Mouse (Mus musculus) stomach, embryonic 16.5 days (tissue): Measurements from ENCODE around the gene Cbfa2t3. TPM values are rescaled to one million over a fixed set of nuclear protein-coding genes. Genes with fewer than 3 reads are reported as not detected.

ENCODE experiments used
- ATAC-seq: fragments of 200-750 bp; cut with Nextera tagmentation; 2 replicates; pipeline ENCODE4 v1.8.0; 2017; ENCODE audit warnings: moderate number of reproducible peaks, moderate TSS enrichment; ENCODE audit not compliant: insufficient read depth, low FRiP score
- H3K27ac ChIP-seq: fragments of 300-500 bp; sonication (generic); 2 replicates; pipeline ENCODE4 v1.5.1; 2014; ENCODE audit warnings: low read length
- H3K27me3 ChIP-seq: fragments of 300-500 bp; sonication (generic); 2 replicates; pipeline ENCODE4 v1.6.1; 2014; ENCODE audit warnings: low read length, control low read depth, mixed read lengths; ENCODE audit not compliant: control insufficient read depth, insufficient read depth
- H3K36me3 ChIP-seq: fragments of 300-500 bp; sonication (generic); 2 replicates; pipeline ENCODE4 v1.6.1; 2014; ENCODE audit warnings: low read length; ENCODE audit not compliant: control insufficient read depth, insufficient read depth
- H3K4me1 ChIP-seq: fragments of 300-500 bp; sonication (generic); 2 replicates; pipeline ENCODE4 v1.6.1; 2014; ENCODE audit warnings: low read length, control low read depth, mixed read lengths; ENCODE audit not compliant: control insufficient read depth, insufficient read depth
- H3K4me2 ChIP-seq: fragments of 300-500 bp; sonication (generic); 2 replicates; pipeline ENCODE4 v1.6.1; 2014; ENCODE audit warnings: low read depth, low read length, mixed read lengths
- H3K4me3 ChIP-seq: fragments of 300-500 bp; sonication (generic); replicated peaks from 2 replicates; pipeline ENCODE4 v1.5.1; 2014; ENCODE audit warnings: mild to moderate bottlenecking, low read length
- H3K9ac ChIP-seq: fragments of 300-500 bp; sonication (generic); 2 replicates; pipeline ENCODE4 v1.6.1; 2014; ENCODE audit warnings: low read length
- H3K9me3 ChIP-seq: fragments of 300-500 bp; sonication (generic); replicated peaks from 2 replicates; pipeline ENCODE4 v1.6.1; 2016; ENCODE audit warnings: low read length, control low read depth; ENCODE audit not compliant: control insufficient read depth
- WGBS: fragments of 180-500 bp; shearing (Covaris S2); extraction: QIAGEN DNeasy Blood & Tissue Kit; methylation state at CpG from one replicate; pipeline ENCODE4 v1.1.7; 2014; 5-methylcytosine and 5-hydroxymethylcytosine counted together
- polyA plus RNA-seq: library from polyadenylated mRNA; unstranded; fragments of >200 nt; fragmentation: Nextera tagmentation; extraction: Ambion mirVana; gene quantifications from 2 replicates; pipeline ENCODE4 v1.2.1, GENCODE M21; 2015

Gene Cbfa2t3
- polyA plus RNA-seq, 1 experiment from 2014 or later: 4.1 TPM

DNA sequence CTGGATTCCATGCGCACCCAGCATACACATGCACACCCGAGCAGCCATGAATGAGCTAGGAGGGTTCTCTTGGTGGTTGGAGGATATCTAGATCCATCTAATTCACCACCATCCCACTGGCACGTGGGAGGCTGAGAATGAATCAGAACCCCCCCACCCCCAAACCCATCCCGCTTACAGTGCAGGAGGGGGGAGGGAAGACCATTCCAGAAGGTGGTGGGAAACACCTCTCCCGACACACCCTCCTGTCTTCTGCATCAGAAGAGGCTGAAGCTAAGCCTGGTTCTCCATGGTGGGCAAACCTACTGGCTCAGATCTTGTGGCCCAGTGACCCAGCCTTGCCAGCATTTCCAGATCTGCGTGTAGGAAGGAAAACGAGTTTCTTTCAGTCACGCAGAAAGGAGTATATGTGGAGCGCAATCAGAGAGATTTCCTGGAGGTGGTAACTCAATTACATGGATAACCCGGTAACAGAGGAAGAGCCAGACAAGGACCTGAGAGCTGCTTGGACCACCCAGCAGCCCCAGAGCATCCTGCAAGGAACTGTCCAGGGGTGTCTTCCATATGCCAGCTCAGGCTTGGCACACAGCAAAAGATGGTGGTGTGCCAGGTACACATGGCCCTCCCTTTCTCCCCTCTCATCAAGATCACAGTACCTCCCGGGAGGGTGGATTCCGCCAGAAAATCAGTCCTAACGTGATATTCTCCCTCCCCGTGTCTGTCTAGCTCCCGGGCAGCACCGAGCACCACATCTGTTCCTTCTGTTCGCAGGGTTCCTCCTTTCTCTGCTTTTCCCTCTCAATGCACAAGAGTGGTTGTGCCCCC, 23.1 kb downstream of the Cbfa2t3 start:
- peaks cover 28% of the 10 kb centered on the region for H3K27me3 ChIP-seq
- H3K9ac ChIP-seq: no peak overlapping the region
- 0 out of 2 replicates have a peak, but pooled peaks cover 8% of the 10 kb centered on the region for H3K4me1 ChIP-seq
- no peak for ATAC-seq
- peak overlapping the region; percentile 94 for H3K4me2 ChIP-seq
- H3K27ac ChIP-seq: no peak overlapping the region
- 80% methylated on average over 17 of the region's 17 CpGs for WGBS
- H3K36me3 ChIP-seq: no peaks in the 10 kb centered on the region
- H3K9me3 ChIP-seq: no peaks in the 10 kb centered on the region
- peak overlapping the region; percentile 77; the same call in 1 of the 2 replicates for H3K4me3 ChIP-seq

GRCm38 (mm10) chr8:122674999-122675398, 23.9 kb downstream of the Cbfa2t3 start:
- Histone ChIP-seq H3K36me3 (no peaks in the 10 kb centered on the region), H3K9me3 (no peaks in the 10 kb centered on the region), H3K9ac (no peak overlapping the region), H3K27me3 (peaks cover 21% of the 10 kb centered on the region), H3K4me1 (0 out of 2 replicates have a peak, but pooled peaks cover 8% of the 10 kb centered on the region), H3K4me3 (no peak overlapping the region), H3K27ac (no peak overlapping the region), H3K4me2 (no peak overlapping the region)
- 42% methylated on average over 7 of the region's 7 CpGs for WGBS
- no peak for ATAC-seq

GRCm38 (mm10) chr8:122673989-122674388, 24.9 kb downstream of the Cbfa2t3 start:
- no peak overlapping the region for H3K9ac ChIP-seq
- no peaks in the 10 kb centered on the region for H3K36me3 ChIP-seq
- peaks cover 11% of the 10 kb centered on the region; the same call in 1 of the 2 replicates for H3K27me3 ChIP-seq
- 76% methylated on average over 12 of the region's 12 CpGs for WGBS
- H3K9me3 ChIP-seq: no peaks in the 10 kb centered on the region
- 0 out of 2 replicates have a peak, but pooled peaks cover 8% of the 10 kb centered on the region for H3K4me1 ChIP-seq
- H3K4me2 ChIP-seq: no peak overlapping the region
- no peak overlapping the region for H3K27ac ChIP-seq
- no peak overlapping the region for H3K4me3 ChIP-seq
- no peak for ATAC-seq

- Histone ChIP-seq H3K27me3 (peaks cover 3% of the 10 kb centered on the region; the same call in 1 of the 2 replicates), H3K36me3 (no peaks in the 10 kb centered on the region), H3K4me3 (no peak overlapping the region), H3K9ac (no peak overlapping the region), H3K4me2 (no peak overlapping the region), H3K9me3 (no peaks in the 10 kb centered on the region), H3K4me1 (peaks cover 13% of the 10 kb centered on the region), H3K27ac (no peak overlapping the region)
- 61% methylated on average over 6 of the region's 6 CpGs for WGBS
- no peak for ATAC-seq
Observed at GRCm38 (mm10) chr8:122671894-122672293, 27.0 kb downstream of the Cbfa2t3 start.

DNA sequence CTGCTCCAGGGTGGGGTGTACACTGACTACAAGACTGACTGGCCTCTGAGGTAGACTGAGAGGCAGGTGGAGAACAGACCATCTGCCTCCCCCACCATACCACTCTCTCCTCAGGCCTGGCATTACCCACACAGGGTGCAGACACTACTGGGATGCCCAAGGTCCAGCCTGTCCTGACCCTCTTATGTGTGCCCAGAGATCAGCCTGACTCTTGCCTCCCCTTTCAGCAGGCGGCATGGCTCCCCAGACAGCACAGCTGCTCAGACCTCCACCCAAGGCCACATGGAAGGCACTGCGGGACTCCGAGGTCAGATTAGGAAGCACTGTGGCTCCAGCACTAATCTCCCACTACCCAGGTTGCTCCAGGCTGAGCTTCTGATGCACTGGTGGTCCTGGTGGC, 28.2 kb downstream of the Cbfa2t3 start:
- no peak overlapping the region for H3K27ac ChIP-seq
- H3K4me2 ChIP-seq: no peak overlapping the region
- no peak overlapping the region for H3K4me3 ChIP-seq
- peaks cover 22% of the 10 kb centered on the region for H3K4me1 ChIP-seq
- H3K9ac ChIP-seq: no peak overlapping the region
- no peak for ATAC-seq
- no peaks in the 10 kb centered on the region for H3K9me3 ChIP-seq
- H3K36me3 ChIP-seq: no peaks in the 10 kb centered on the region
- no peaks in the 10 kb centered on the region for H3K27me3 ChIP-seq
- 64% methylated on average over 3 of the region's 3 CpGs for WGBS

DNA sequence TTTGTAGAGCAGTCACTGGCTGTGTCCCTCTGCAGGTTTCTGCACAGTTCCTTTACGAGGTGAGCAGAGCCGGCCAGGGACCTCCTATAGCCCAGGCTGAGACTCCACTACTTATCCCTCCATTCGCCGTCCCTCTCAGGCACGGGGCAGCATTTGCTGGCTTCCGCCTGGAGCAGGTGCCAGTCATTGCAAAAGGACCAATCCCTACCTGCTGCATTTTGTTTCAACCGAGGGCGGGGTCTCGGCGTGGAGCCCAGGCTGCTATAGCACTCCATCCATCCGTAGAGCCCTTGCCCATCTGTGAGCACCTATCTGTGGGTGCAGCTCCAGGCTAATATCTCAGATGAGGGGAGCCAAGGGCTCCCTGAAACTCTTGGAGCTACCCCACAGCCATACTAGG, 28.9 kb downstream of the Cbfa2t3 start:
- no peaks in the 10 kb centered on the region for H3K9me3 ChIP-seq
- H3K4me1 ChIP-seq: peaks cover 30% of the 10 kb centered on the region
- no peak overlapping the region for H3K4me2 ChIP-seq
- no peak overlapping the region for H3K4me3 ChIP-seq
- no peaks in the 10 kb centered on the region for H3K27me3 ChIP-seq
- no peaks in the 10 kb centered on the region for H3K36me3 ChIP-seq
- no peak for ATAC-seq
- 28% methylated on average over 11 of the region's 11 CpGs for WGBS
- no peak overlapping the region for H3K9ac ChIP-seq
- no peak overlapping the region for H3K27ac ChIP-seq

- Histone ChIP-seq H3K36me3 (no peaks in the 10 kb centered on the region), H3K4me1 (peaks cover 32% of the 10 kb centered on the region), H3K9me3 (no peaks in the 10 kb centered on the region), H3K9ac (no peak overlapping the region), H3K4me3 (no peak overlapping the region), H3K4me2 (no peak overlapping the region), H3K27me3 (no peaks in the 10 kb centered on the region), H3K27ac (no peak overlapping the region)
- no peak for ATAC-seq
- 54% methylated on average over 5 of the region's 5 CpGs for WGBS
Observed at GRCm38 (mm10) chr8:122669370-122669769, 29.5 kb downstream of the Cbfa2t3 start.

GRCm38 (mm10) chr8:122667854-122668253, 31.1 kb downstream of the Cbfa2t3 start:
- H3K27me3 ChIP-seq: no peaks in the 10 kb centered on the region
- no peak overlapping the region for H3K4me3 ChIP-seq
- no peak overlapping the region for H3K9ac ChIP-seq
- ATAC-seq: no peak
- H3K36me3 ChIP-seq: no peaks in the 10 kb centered on the region
- peaks cover 37% of the 10 kb centered on the region for H3K4me1 ChIP-seq
- no peak overlapping the region for H3K4me2 ChIP-seq
- H3K27ac ChIP-seq: no peak overlapping the region
- 78% methylated on average over 11 of the region's 11 CpGs for WGBS
- H3K9me3 ChIP-seq: no peaks in the 10 kb centered on the region

- Histone ChIP-seq H3K4me1 (peaks cover 44% of the 10 kb centered on the region), H3K36me3 (no peaks in the 10 kb centered on the region), H3K27me3 (no peaks in the 10 kb centered on the region), H3K9me3 (no peaks in the 10 kb centered on the region), H3K4me3 (no peak overlapping the region), H3K27ac (peak overlapping the region; percentile 53), H3K9ac (peak overlapping the region; percentile 12), H3K4me2 (no peak overlapping the region)
- 50% methylated on average over 12 of the region's 12 CpGs for WGBS
- ATAC-seq: no peak
Observed at GRCm38 (mm10) chr8:122666827-122667226, 32.1 kb downstream of the Cbfa2t3 start.
